ENCODE assay signal across 13 mouse cellular contexts in the genomic region with DNA sequence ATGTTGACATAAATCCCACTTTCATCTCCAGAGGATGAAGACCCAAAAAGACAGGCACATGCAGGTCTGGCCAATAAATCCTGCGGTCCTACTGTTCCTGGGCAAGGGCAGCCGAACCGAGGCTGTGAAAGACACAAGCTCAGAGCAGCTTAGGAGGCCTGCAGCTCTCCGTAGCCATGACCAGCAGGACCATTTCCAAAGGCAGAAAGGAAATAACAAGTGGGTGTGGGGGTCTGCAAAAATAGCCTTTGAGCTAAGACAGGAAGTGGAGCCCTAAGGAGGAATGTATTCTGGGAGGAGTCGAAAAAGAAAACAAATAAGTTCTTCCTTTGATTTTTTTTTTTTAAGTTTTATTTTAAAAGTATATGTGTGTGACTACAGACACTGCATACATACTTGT.
DNase-seq lines count a peak whose midpoint lies in the region; ATAC-seq lines count a peak whose summit lies in the region.
"Had no signal": no experiment of that assay in that cellular context is flagged by ENCODE, and none has a peak within 500 bp of the region (broad histone marks: within the 10 kb centered on the region; RNA-seq: fewer than 3 reads in every experiment).

No protein-coding gene starts in this region.

- DNase-seq in heart, adult 11 months: peak; percentile 96
- DNase-seq in lung, postnatal 36 days: peak; percentile 79
- no peak for DNase-seq in urinary bladder, postnatal 14 days (ENCODE audit: low spot score)
- DNase-seq in frontal cortex, postnatal 14 days (ENCODE audit: low spot score in 2 of 2): no peak
- DNase-seq in embryonic facial prominence, embryonic 10.5 days (ENCODE audit: low spot score): no peak
- DNase-seq: gastrocnemius, postnatal 25 days; right cerebral cortex, postnatal 4 days; thymus, adult 2 months had no signal

- 61% methylated on average over 5 of the region's 5 CpGs for WGBS in heart, embryonic 11.5 days (ENCODE audit: insufficient replicate concordance)
- 54% methylated on average over 5 of the region's 5 CpGs for WGBS in heart, embryonic 15.5 days
- WGBS in kidney, embryonic 16.5 days: 51% methylated on average over 5 of the region's 5 CpGs
- 67% methylated on average over 5 of the region's 5 CpGs for WGBS in embryonic facial prominence, embryonic 10.5 days

- H3K4me1 ChIP-seq in heart, embryonic 11.5 days (ENCODE audit: control insufficient read depth, insufficient read depth, low read length): no peaks in the 10 kb centered on the region
- H3K4me1 ChIP-seq in heart, embryonic 15.5 days (replicated peaks): no peaks in the 10 kb centered on the region
- H3K4me1 ChIP-seq in kidney, embryonic 16.5 days (ENCODE audit: insufficient read depth, low read length): peaks cover 4% of the 10 kb centered on the region
- H3K4me1 ChIP-seq in embryonic facial prominence, embryonic 10.5 days: no peaks in the 10 kb centered on the region
- H3K4me1 ChIP-seq: embryonic facial prominence, embryonic 15.5 days; liver, embryonic 15.5 days had no signal

- H3K9me3 ChIP-seq in heart, embryonic 11.5 days (replicated peaks; ENCODE audit: control insufficient read depth, low read length): no peaks in the 10 kb centered on the region
- no peaks in the 10 kb centered on the region for H3K9me3 ChIP-seq in heart, embryonic 15.5 days (replicated peaks)
- H3K9me3 ChIP-seq in kidney, embryonic 16.5 days (ENCODE audit: low read length): no peaks in the 10 kb centered on the region
- no peaks in the 10 kb centered on the region for H3K9me3 ChIP-seq in embryonic facial prominence, embryonic 10.5 days
- H3K9me3 ChIP-seq: embryonic facial prominence, embryonic 15.5 days; liver, embryonic 15.5 days had no signal

- H3K4me2 ChIP-seq in heart, embryonic 11.5 days: no peak overlapping the region
- no peak overlapping the region for H3K4me2 ChIP-seq in heart, embryonic 15.5 days
- no peak overlapping the region for H3K4me2 ChIP-seq in kidney, embryonic 16.5 days (replicated peaks; ENCODE audit: low read depth, low read length)
- H3K4me2 ChIP-seq: embryonic facial prominence, embryonic 15.5 days; liver, embryonic 15.5 days had no signal

- ATAC-seq in heart, embryonic 11.5 days (replicated peaks; ENCODE audit: insufficient number of reproducible peaks, low FRiP score, low TSS enrichment): no peak
- ATAC-seq in heart, embryonic 15.5 days (replicated peaks; ENCODE audit: insufficient number of reproducible peaks, insufficient read depth, low FRiP score, low read depth): no peak
- ATAC-seq in kidney, embryonic 16.5 days (ENCODE audit: low FRiP score, low TSS enrichment): peak; percentile 85

- H3K36me3 ChIP-seq in heart, embryonic 11.5 days (ENCODE audit: control insufficient read depth, insufficient read depth, low read length): no peaks in the 10 kb centered on the region
- no peaks in the 10 kb centered on the region for H3K36me3 ChIP-seq in heart, embryonic 15.5 days
- H3K36me3 ChIP-seq in kidney, embryonic 16.5 days (ENCODE audit: insufficient read depth, low read length): no peaks in the 10 kb centered on the region
- no peaks in the 10 kb centered on the region for H3K36me3 ChIP-seq in embryonic facial prominence, embryonic 10.5 days (replicated peaks)
- H3K36me3 ChIP-seq: embryonic facial prominence, embryonic 15.5 days; liver, embryonic 15.5 days had no signal

- H3K4me3 ChIP-seq in heart, embryonic 11.5 days (ENCODE audit: low read depth, low read length): no peak overlapping the region
- no peak overlapping the region for H3K4me3 ChIP-seq in heart, embryonic 15.5 days
- H3K4me3 ChIP-seq in kidney, embryonic 16.5 days (ENCODE audit: low read length): no peak overlapping the region
- no peak overlapping the region for H3K4me3 ChIP-seq in embryonic facial prominence, embryonic 10.5 days
- H3K4me3 ChIP-seq: embryonic facial prominence, embryonic 15.5 days; liver, embryonic 15.5 days had no signal

- H3K9ac ChIP-seq in heart, embryonic 11.5 days (ENCODE audit: low read depth, low read length): no peak overlapping the region
- H3K9ac ChIP-seq in heart, embryonic 15.5 days: no peak overlapping the region
- H3K9ac ChIP-seq in kidney, embryonic 16.5 days (replicated peaks; ENCODE audit: low read length): no peak overlapping the region
- H3K9ac ChIP-seq: embryonic facial prominence, embryonic 15.5 days; liver, embryonic 15.5 days had no signal

- H3K27me3 ChIP-seq in heart, embryonic 11.5 days (ENCODE audit: control insufficient read depth, insufficient read depth, low read length): no peaks in the 10 kb centered on the region
- H3K27me3 ChIP-seq in heart, embryonic 15.5 days: no peaks in the 10 kb centered on the region
- H3K27me3 ChIP-seq in kidney, embryonic 16.5 days (ENCODE audit: insufficient read depth, low read length): no peaks in the 10 kb centered on the region
- no peaks in the 10 kb centered on the region for H3K27me3 ChIP-seq in embryonic facial prominence, embryonic 10.5 days (replicated peaks; ENCODE audit: low read depth, poor library complexity, severe bottlenecking)
- H3K27me3 ChIP-seq: embryonic facial prominence, embryonic 15.5 days; liver, embryonic 15.5 days had no signal

- no peak overlapping the region for H3K27ac ChIP-seq in heart, embryonic 11.5 days (ENCODE audit: low read depth, low read length)
- H3K27ac ChIP-seq in heart, embryonic 15.5 days: peak overlapping the region; percentile 67
- peak overlapping the region; percentile 76 for H3K27ac ChIP-seq in kidney, embryonic 16.5 days (ENCODE audit: low read length)
- H3K27ac ChIP-seq in embryonic facial prominence, embryonic 10.5 days (replicated peaks): no peak overlapping the region
- H3K27ac ChIP-seq: embryonic facial prominence, embryonic 15.5 days; liver, embryonic 15.5 days had no signal

Comparison
In these comparisons a context has a peak if more than half of its experiments do, and no peak if none do; other contexts are left out.
1. H3K27ac ChIP-seq: peak in heart, embryonic 15.5 days (single experiment) and kidney, embryonic 16.5 days (single experiment); none in heart, embryonic 11.5 days (single experiment) and embryonic facial prominence, embryonic 10.5 days (single experiment).
2. DNase-seq: peak in heart, adult 11 months (single experiment) and lung, postnatal 36 days (single experiment); none in urinary bladder, postnatal 14 days (single experiment), frontal cortex, postnatal 14 days (0 of 2) and embryonic facial prominence, embryonic 10.5 days (single experiment).